Mouse (Mus musculus): ENCODE data around the gene Stk11. TPM values are rescaled to one million over a fixed set of nuclear protein-coding genes. Genes with fewer than 3 reads are reported as not detected.

Gene Stk11
- total and polyA plus RNA-seq, 3 experiments: 47.4 to 94.9 (median 65.9) TPM

DNA sequence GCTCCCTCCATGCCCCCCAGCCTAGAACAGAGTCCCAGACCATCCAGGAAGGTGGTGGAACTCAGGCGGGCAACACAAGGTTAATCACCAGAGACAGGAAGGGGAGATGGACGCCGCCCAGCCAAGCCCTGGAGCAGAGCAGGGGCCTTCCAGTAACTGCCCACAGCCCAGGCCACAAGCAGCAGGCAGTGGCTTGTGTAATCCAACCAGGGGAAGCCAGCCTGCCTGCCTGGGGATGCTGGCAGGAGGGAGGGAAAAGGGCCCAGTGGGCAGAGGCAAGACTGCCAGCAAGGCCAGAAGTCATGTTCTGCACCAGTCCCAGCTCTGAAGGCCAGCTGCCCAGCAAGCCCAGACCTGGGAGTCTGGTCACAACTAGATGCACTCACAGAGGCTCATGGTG lies 28.8 kb upstream of the Stk11 start:
- dilution Hi-C loops (cut with MboI; ENCODE audit: extremely low pct_ligation_motif_present, extremely low pct_unique_long_range_greater_than_20kb, low sequenced_read_pairs) (no loop called here), in situ Hi-C loops (cut with MboI; ENCODE audit: low pct_ligation_motif_present, low pct_unique_long_range_greater_than_20kb, low sequenced_read_pairs) (no loop called here)
- Histone ChIP-seq H3K36me3 (replicated peaks in 1 of 2; ENCODE audit: control insufficient read depth in 1 of 2, insufficient read depth in 1 of 2, low read length in 1 of 2) (peaks cover 31 to 89% of the 10 kb centered on the region in 2 experiments), H3K9ac (ENCODE audit: insufficient read depth, low read depth) (no peak overlapping the region), H3K79me2 (replicated peaks; ENCODE audit: control insufficient read depth, extremely low read depth, insufficient read depth, poor library complexity, severe bottlenecking) (no peaks in the 10 kb centered on the region), H3K4me3 (replicated peaks in 1 of 3; ENCODE audit: low read depth in 2 of 3, low read length in 2 of 3, poor library complexity in 1 of 3) (no peak overlapping the region), H3K4me2 (ENCODE audit: insufficient read depth, low read depth, poor library complexity, severe bottlenecking) (no peak overlapping the region), H3K9me3 (replicated peaks; ENCODE audit: low read length) (no peaks in the 10 kb centered on the region), H3K27ac (ENCODE audit: insufficient read depth, low read depth) (no peak overlapping the region), H3K27me3 (replicated peaks) (no peaks in the 10 kb centered on the region), H3K4me1 (ENCODE audit: control insufficient read depth in 1 of 2, insufficient read depth in 2 of 2) (peaks cover 8 to 42% of the 10 kb centered on the region in 2 experiments)
- no peak for DNase-seq (ENCODE audit: extremely low read depth)
- TF ChIP-seq ZNF384 (IDR thresholded peaks at IDR 0.05; ENCODE audit: low read depth, low read length) (no peak), RAD21 (IDR thresholded peaks at IDR 0.05; ENCODE audit: low read depth, low read length) (no peak), USF2 (conservative IDR thresholded peaks at IDR 0.05; ENCODE audit: low read depth, low read length) (no peak), KAT2A (IDR thresholded peaks at IDR 0.05; ENCODE audit: insufficient replicate concordance, low read length) (no peak), MAFK (IDR thresholded peaks at IDR 0.05; ENCODE audit: insufficient replicate concordance, low read length) (no peak), JUND (conservative IDR thresholded peaks at IDR 0.05; ENCODE audit: low read depth, low read length) (no peak), RCOR1 (conservative IDR thresholded peaks at IDR 0.05; ENCODE audit: low read depth, low read length) (no peak), IRF4 (IDR thresholded peaks at IDR 0.05; ENCODE audit: low read depth, low read length) (no peak), GABPA (IDR thresholded peaks at IDR 0.05; ENCODE audit: insufficient replicate concordance, low read depth, low read length) (no peak), ETS1 (conservative IDR thresholded peaks at IDR 0.05; ENCODE audit: low read depth, low read length) (no peak), EP300 (IDR thresholded peaks at IDR 0.05; ENCODE audit: low read length) (no peak), E2F4 (IDR thresholded peaks at IDR 0.05; ENCODE audit: insufficient replicate concordance, low read depth, low read length) (no peak), PAX5 (IDR thresholded peaks at IDR 0.05; ENCODE audit: low read length) (no peak), TCF12 (IDR thresholded peaks at IDR 0.05; ENCODE audit: low read depth, low read length) (no peak), MEF2A (IDR thresholded peaks at IDR 0.05; ENCODE audit: borderline replicate concordance, low read depth, low read length) (no peak), NELFE (IDR thresholded peaks at IDR 0.05; ENCODE audit: low read depth, low read length) (no peak)

DNA sequence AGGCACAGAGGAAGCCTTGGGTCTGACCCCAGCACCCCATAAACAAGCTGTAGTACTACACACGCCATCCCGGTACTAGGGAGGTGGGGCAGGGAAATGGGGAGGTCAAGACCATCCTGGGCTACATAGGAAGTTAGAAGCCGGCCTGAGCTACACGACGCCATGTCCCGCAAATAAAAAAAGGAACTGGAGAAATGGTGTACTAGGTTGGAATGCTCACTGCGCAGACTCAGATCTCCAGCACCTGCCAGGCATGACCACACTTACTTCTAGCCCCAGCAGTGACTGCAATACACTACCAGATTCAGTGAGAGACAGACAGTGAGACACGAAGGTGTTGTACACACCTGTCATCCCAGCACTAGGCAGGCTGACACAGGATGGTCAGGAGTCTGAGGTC lies 28.1 kb upstream of the Stk11 start:
- in situ Hi-C loops (cut with MboI; ENCODE audit: low pct_ligation_motif_present, low pct_unique_long_range_greater_than_20kb, low sequenced_read_pairs): no loop called here

More for the DNA sequence above, 28.1 kb upstream of the Stk11 start:
- H3K27me3 ChIP-seq (replicated peaks): no peaks in the 10 kb centered on the region
- H3K79me2 ChIP-seq (replicated peaks; ENCODE audit: control insufficient read depth, extremely low read depth, insufficient read depth, poor library complexity, severe bottlenecking): no peaks in the 10 kb centered on the region
- H3K4me3 ChIP-seq (replicated peaks in 1 of 3; ENCODE audit: low read depth in 2 of 3, low read length in 2 of 3, poor library complexity in 1 of 3): no peak overlapping the region
- DNase-seq (ENCODE audit: extremely low read depth): no peak
- TF ChIP-seq ETS1 (conservative IDR thresholded peaks at IDR 0.05; ENCODE audit: low read depth, low read length) (no peak), SIN3A (IDR thresholded peaks at IDR 0.05; ENCODE audit: low read length) (no peak), JUND (conservative IDR thresholded peaks at IDR 0.05; ENCODE audit: low read depth, low read length) (no peak), NRF1 (IDR thresholded peaks at IDR 0.05; ENCODE audit: low read depth, low read length) (no peak), TBP (conservative IDR thresholded peaks at IDR 0.05; ENCODE audit: low read depth, low read length) (no peak), E2F4 (IDR thresholded peaks at IDR 0.05; ENCODE audit: insufficient replicate concordance, low read depth, low read length) (no peak), ZKSCAN1 (IDR thresholded peaks at IDR 0.05; ENCODE audit: borderline replicate concordance, low read depth, low read length) (no peak), ZMIZ1 (IDR thresholded peaks at IDR 0.05; ENCODE audit: low read depth, low read length) (no peak), BHLHE40 (IDR thresholded peaks at IDR 0.05; ENCODE audit: low read depth, low read length) (no peak), MAX (IDR thresholded peaks at IDR 0.05; ENCODE audit: low read length) (no peak), HCFC1 (IDR thresholded peaks at IDR 0.05; ENCODE audit: low read depth, low read length) (no peak), EP300 (IDR thresholded peaks at IDR 0.05; ENCODE audit: low read length) (no peak), NELFE (IDR thresholded peaks at IDR 0.05; ENCODE audit: low read depth, low read length) (no peak), JUN (IDR thresholded peaks at IDR 0.05; ENCODE audit: insufficient read depth, low read depth, low read length) (no peak), SMC3 (IDR thresholded peaks at IDR 0.05; ENCODE audit: low read depth, low read length) (no peak), GABPA (IDR thresholded peaks at IDR 0.05; ENCODE audit: insufficient replicate concordance, low read depth, low read length) (no peak)
- no peak overlapping the region for H3K9ac ChIP-seq (ENCODE audit: insufficient read depth, low read depth)
- dilution Hi-C loops (cut with MboI; ENCODE audit: extremely low pct_ligation_motif_present, extremely low pct_unique_long_range_greater_than_20kb, low sequenced_read_pairs): no loop called here
- peaks cover 25 to 89% of the 10 kb centered on the region in 2 experiments for H3K36me3 ChIP-seq (replicated peaks in 1 of 2; ENCODE audit: control insufficient read depth in 1 of 2, insufficient read depth in 1 of 2, low read length in 1 of 2)
- no peak overlapping the region for H3K4me2 ChIP-seq (ENCODE audit: insufficient read depth, low read depth, poor library complexity, severe bottlenecking)
- H3K4me1 ChIP-seq (ENCODE audit: control insufficient read depth in 1 of 2, insufficient read depth in 2 of 2): peaks cover 3 to 36% of the 10 kb centered on the region in 2 experiments
- no peaks in the 10 kb centered on the region for H3K9me3 ChIP-seq (replicated peaks; ENCODE audit: low read length)
- H3K27ac ChIP-seq (ENCODE audit: insufficient read depth, low read depth): no peak overlapping the region

Measured in CH12.LX (cell line).